Mouse (Mus musculus): ENCODE data around the gene Sike1.

DNA sequence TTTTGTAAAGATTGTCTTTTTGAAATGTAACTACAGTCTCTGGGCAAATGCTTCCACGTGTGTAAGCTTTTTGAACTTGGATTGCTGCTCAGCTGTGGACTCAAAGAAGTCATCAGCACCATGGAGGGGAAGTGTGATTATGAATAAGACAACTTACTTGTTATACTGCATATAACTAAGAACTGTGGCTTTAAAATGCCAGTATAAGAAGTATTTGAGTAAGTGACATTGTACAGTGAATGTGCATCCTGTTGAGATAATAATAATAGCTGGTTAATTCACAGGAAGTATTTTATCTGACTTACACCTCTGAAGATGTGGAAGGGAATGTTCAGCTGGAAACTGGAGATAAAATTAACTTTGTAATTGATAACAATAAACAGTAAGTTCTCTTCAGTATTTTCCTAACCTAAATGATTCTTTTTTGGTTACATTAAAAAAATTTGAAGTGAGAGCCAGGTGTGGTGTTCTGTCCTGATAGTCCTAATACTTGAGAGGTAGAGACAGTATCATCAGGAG, 45.4 kb downstream of the Sike1 start:
- TF ChIP-seq CTCF (IDR thresholded peaks at IDR 0.05; ENCODE audit: borderline replicate concordance, insufficient read depth, low read length) (no peak), POLR2A (IDR thresholded peaks at IDR 0.05; ENCODE audit: low read depth, low read length) (no peak)
